Mouse (Mus musculus) kidney, postnatal 4 days (tissue): ENCODE data around the gene Nucb1.
"Not testable (repeated sequence)": the region's sequence is repeated elsewhere in the genome, so short reads cannot be mapped to it uniquely, and the experiment has no call there.

ENCODE experiments used
- DNase-seq, 2 experiments: peaks; one replicate each; pipeline ENCODE4 v3.0.0; 2021; ENCODE audit warnings: mixed read lengths in 2 of 2

Nucb1 gene

GRCm38 (mm10) chr7:45509912-45510787 is at the start of gene Nucb1:
Gene Nucb1, minus strand, starts transcription at chr7:45510406.
- peak; percentile 93 to 96 for DNase-seq

- no peak for DNase-seq
Measured at GRCm38 (mm10) chr7:45558907-45559306, 48.7 kb upstream of the Nucb1 start.

GRCm38 (mm10) chr7:45555787-45556186 is 45.6 kb upstream of the Nucb1 start:
- DNase-seq: peak; percentile 91 to 93

GRCm38 (mm10) chr7:45554744-45555143 is 44.5 kb upstream of the Nucb1 start, which contains the start of gene Hsd17b14:
Gene Hsd17b14, plus strand, starts transcription at chr7:45554893.
- DNase-seq: peak; percentile 44 to 63

- DNase-seq: no peak
Measured at GRCm38 (mm10) chr7:45553990-45554389, 43.8 kb upstream of the Nucb1 start.

- DNase-seq: no peak
Measured at GRCm38 (mm10) chr7:45553519-45553918, 43.3 kb upstream of the Nucb1 start.

- DNase-seq: no peak
Measured at GRCm38 (mm10) chr7:45551512-45551883, 41.3 kb upstream of the Nucb1 start.

GRCm38 (mm10) chr7:45550821-45551511 is 40.8 kb upstream of the Nucb1 start:
- DNase-seq: no peak

- no peak for DNase-seq
Measured at GRCm38 (mm10) chr7:45549641-45550436, 39.6 kb upstream of the Nucb1 start.

- no peak for DNase-seq
Measured at GRCm38 (mm10) chr7:45544525-45544924, 34.3 kb upstream of the Nucb1 start.

- DNase-seq: no peak
Measured at GRCm38 (mm10) chr7:45540213-45540612, 30.0 kb upstream of the Nucb1 start.

- DNase-seq: no peak
Measured at GRCm38 (mm10) chr7:45539095-45539494, 28.9 kb upstream of the Nucb1 start.

- DNase-seq: peak; percentile 59 to 75
Measured at GRCm38 (mm10) chr7:45538163-45539041, 28.2 kb upstream of the Nucb1 start.

GRCm38 (mm10) chr7:45537602-45538001 is 27.4 kb upstream of the Nucb1 start:
- no peak for DNase-seq

GRCm38 (mm10) chr7:45535676-45536075 is 25.5 kb upstream of the Nucb1 start:
- DNase-seq: no peak

- DNase-seq: peak in 1 of 2 experiments; percentile 68
Measured at GRCm38 (mm10) chr7:45530643-45531042, 20.4 kb upstream of the Nucb1 start.

- DNase-seq: peak; percentile 65 to 74
Measured at GRCm38 (mm10) chr7:45529461-45529860, 19.3 kb upstream of the Nucb1 start.

GRCm38 (mm10) chr7:45527169-45527568 is 17.0 kb upstream of the Nucb1 start:
- not testable (repeated sequence) for DNase-seq

- no peak for DNase-seq
Measured at GRCm38 (mm10) chr7:45526474-45527120, 16.4 kb upstream of the Nucb1 start.

GRCm38 (mm10) chr7:45525809-45526473 is 15.7 kb upstream of the Nucb1 start, which contains the start of the genes Ppp1r15a and Plekha4:
Gene Ppp1r15a, minus strand, starts transcription at chr7:45526268.
Gene Plekha4, plus strand, starts transcription at chr7:45526330.
- DNase-seq: peak; percentile 97
